Mouse (Mus musculus) midbrain, embryonic 11.5 days (tissue): Measurements from ENCODE around the gene Amd1. TPM values are rescaled to one million over a fixed set of nuclear protein-coding genes. Genes with fewer than 3 reads are reported as not detected.

Experiments used
- ATAC-seq: fragments of 200-750 bp; cut with Nextera tagmentation; 2 replicates; pipeline ENCODE4 v1.8.0; 2017; ENCODE audit warnings: moderate TSS enrichment, moderate library complexity; ENCODE audit not compliant: low FRiP score
- DNase-seq: peaks from one replicate; pipeline ENCODE4 v3.0.0; 2015; ENCODE audit warnings: low spot score; ENCODE audit errors: missing footprints
- H3K27ac ChIP-seq: fragments of 300-500 bp; sonication (generic); 2 replicates; pipeline ENCODE4 v1.5.1; 2014; ENCODE audit warnings: low read depth, low read length
- H3K27me3 ChIP-seq: fragments of 300-500 bp; sonication (generic); 2 replicates; pipeline ENCODE4 v1.6.1; 2014; ENCODE audit warnings: mild to moderate bottlenecking, low read length, moderate library complexity, mixed read lengths; ENCODE audit not compliant: control insufficient read depth, insufficient read depth
- H3K36me3 ChIP-seq: fragments of 300-500 bp; sonication (generic); 2 replicates; pipeline ENCODE4 v1.6.1; 2014; ENCODE audit warnings: mild to moderate bottlenecking, low read length, moderate library complexity, mixed read lengths; ENCODE audit not compliant: control insufficient read depth, insufficient read depth
- H3K4me1 ChIP-seq: fragments of 300-500 bp; sonication (generic); 2 replicates; pipeline ENCODE4 v1.6.1; 2014; ENCODE audit warnings: low read length; ENCODE audit not compliant: control insufficient read depth, insufficient read depth
- H3K4me2 ChIP-seq: fragments of 300-500 bp; sonication (generic); 2 replicates; pipeline ENCODE4 v1.6.1; 2014; ENCODE audit warnings: mild to moderate bottlenecking, moderate library complexity
- H3K4me3 ChIP-seq: fragments of 300-500 bp; sonication (generic); 2 replicates; pipeline ENCODE4 v1.5.1; 2014; ENCODE audit warnings: low read depth, low read length
- H3K9ac ChIP-seq: fragments of 300-500 bp; sonication (generic); 2 replicates; pipeline ENCODE4 v1.6.1; 2014; ENCODE audit warnings: low read length
- H3K9me3 ChIP-seq: fragments of 300-500 bp; sonication (generic); 2 replicates; pipeline ENCODE4 v1.6.1; 2016; ENCODE audit warnings: low read length; ENCODE audit not compliant: control insufficient read depth
- WGBS: fragments of 180-500 bp; shearing (Covaris S2); extraction: QIAGEN DNeasy Blood & Tissue Kit; methylation state at CpG from one replicate; pipeline ENCODE4 v1.1.7; 2014; 5-methylcytosine and 5-hydroxymethylcytosine counted together
- polyA plus RNA-seq: library from polyadenylated mRNA; unstranded; fragments of >200 nt; fragmentation: Nextera tagmentation; extraction: Ambion mirVana; gene quantifications from 2 replicates; pipeline ENCODE4 v1.2.1, GENCODE M21; 2014

Amd1 gene
- polyA plus RNA-seq, 1 experiment from 2014 or later: 104 TPM

DNA sequence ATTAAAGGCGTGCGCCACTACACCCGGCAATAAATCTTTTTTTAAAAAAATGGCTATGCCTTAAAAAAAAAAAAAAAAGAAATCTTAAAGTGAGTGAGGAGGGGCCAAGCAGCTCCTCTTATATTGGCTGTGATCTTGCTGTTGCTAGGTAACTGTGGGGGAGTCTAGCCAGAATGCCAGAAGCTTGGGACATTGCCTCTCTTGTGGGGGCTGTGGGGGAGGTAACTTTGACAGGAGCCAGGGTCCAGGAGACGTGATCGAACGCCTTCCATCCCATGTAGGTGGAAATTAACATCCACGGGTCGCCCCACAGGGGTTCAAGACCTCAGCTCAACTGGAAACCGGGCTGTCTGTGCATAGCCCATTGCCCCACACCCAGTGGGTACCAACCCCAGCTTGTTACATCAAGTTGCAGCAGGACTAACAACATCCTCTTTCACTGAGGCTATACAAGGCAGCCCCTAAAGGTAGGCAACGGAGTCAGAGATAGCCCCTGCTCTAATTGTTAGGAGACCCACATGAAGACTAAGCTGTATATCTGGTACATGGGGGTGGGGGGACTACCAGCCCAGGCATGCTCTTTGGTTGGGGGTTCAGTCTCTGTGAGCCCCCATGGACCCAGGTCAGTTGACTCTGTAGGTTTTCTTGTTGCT lies 17.7 kb downstream of the Amd1 start:
- H3K27me3 ChIP-seq: no peaks in the 10 kb centered on the region
- H3K36me3 ChIP-seq: no peaks in the 10 kb centered on the region; the same call in 1 of the 2 replicates
- no peak overlapping the region for H3K4me3 ChIP-seq
- H3K9ac ChIP-seq: no peak overlapping the region
- 0 out of 2 replicates have a peak, but pooled peaks have one; percentile 35 for ATAC-seq
- no peak overlapping the region for H3K27ac ChIP-seq
- H3K4me2 ChIP-seq: no peak overlapping the region
- no peak for DNase-seq
- 78% methylated on average over 10 of the region's 10 CpGs for WGBS
- no peaks in the 10 kb centered on the region for H3K9me3 ChIP-seq
- no peaks in the 10 kb centered on the region for H3K4me1 ChIP-seq

- DNase-seq (no peak), ATAC-seq (no peak)
- no peak overlapping the region for H3K9ac ChIP-seq
- H3K4me3 ChIP-seq: no peak overlapping the region
- no peaks in the 10 kb centered on the region for H3K27me3 ChIP-seq
- no peak overlapping the region for H3K27ac ChIP-seq
- no peaks in the 10 kb centered on the region for H3K36me3 ChIP-seq
- WGBS: 94% methylated on average over 9 of the region's 9 CpGs
- H3K9me3 ChIP-seq: no peaks in the 10 kb centered on the region
- no peak overlapping the region for H3K4me2 ChIP-seq
- H3K4me1 ChIP-seq: no peaks in the 10 kb centered on the region
Observed at GRCm38 (mm10) chr10:40283636-40284035, 18.4 kb downstream of the Amd1 start.

DNA sequence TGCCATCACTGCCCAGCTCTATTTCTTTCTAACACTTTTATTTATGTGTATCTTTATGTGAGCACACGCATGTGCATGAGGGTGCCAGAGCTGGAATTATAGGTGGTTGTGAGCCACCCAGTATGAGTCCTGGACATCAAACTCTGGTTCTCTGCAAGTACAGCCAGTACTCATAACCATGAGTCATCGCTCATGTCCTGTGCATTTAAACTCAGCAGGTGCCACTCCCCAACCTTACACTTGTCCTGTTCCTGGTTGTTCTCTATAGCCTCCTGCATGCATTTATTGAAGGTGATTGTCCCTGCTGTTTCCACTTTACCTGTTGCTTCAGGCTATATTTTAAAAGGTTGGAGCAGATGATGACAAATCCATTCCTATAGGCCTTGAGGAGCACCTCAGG lies 20.4 kb downstream of the Amd1 start:
- Histone ChIP-seq H3K27me3 (no peaks in the 10 kb centered on the region), H3K4me2 (no peak overlapping the region), H3K9me3 (no peaks in the 10 kb centered on the region), H3K4me3 (no peak overlapping the region), H3K9ac (no peak overlapping the region), H3K36me3 (no peaks in the 10 kb centered on the region), H3K4me1 (no peaks in the 10 kb centered on the region), H3K27ac (no peak overlapping the region)
- WGBS: 96% methylated on average over 2 of the region's 2 CpGs
- ATAC-seq (no peak), DNase-seq (no peak)

- DNase-seq (no peak), ATAC-seq (no peak)
- Histone ChIP-seq H3K27me3 (no peaks in the 10 kb centered on the region), H3K36me3 (no peaks in the 10 kb centered on the region), H3K9me3 (no peaks in the 10 kb centered on the region), H3K27ac (no peak overlapping the region), H3K9ac (no peak overlapping the region), H3K4me2 (no peak overlapping the region), H3K4me3 (no peak overlapping the region), H3K4me1 (no peaks in the 10 kb centered on the region)
- 79% methylated on average over 5 of the region's 5 CpGs for WGBS
Observed at GRCm38 (mm10) chr10:40278317-40278716, 23.7 kb downstream of the Amd1 start.

GRCm38 (mm10) chr10:40275991-40276390 lies 26.0 kb downstream of the Amd1 start:
- no peaks in the 10 kb centered on the region for H3K9me3 ChIP-seq
- no peaks in the 10 kb centered on the region for H3K4me1 ChIP-seq
- DNase-seq (no peak), ATAC-seq (no peak)
- no peak overlapping the region for H3K4me2 ChIP-seq
- H3K27me3 ChIP-seq: no peaks in the 10 kb centered on the region
- 86% methylated on average over 7 of the region's 7 CpGs for WGBS
- no peak overlapping the region for H3K4me3 ChIP-seq
- H3K36me3 ChIP-seq: no peaks in the 10 kb centered on the region
- H3K9ac ChIP-seq: no peak overlapping the region
- H3K27ac ChIP-seq: no peak overlapping the region

DNA sequence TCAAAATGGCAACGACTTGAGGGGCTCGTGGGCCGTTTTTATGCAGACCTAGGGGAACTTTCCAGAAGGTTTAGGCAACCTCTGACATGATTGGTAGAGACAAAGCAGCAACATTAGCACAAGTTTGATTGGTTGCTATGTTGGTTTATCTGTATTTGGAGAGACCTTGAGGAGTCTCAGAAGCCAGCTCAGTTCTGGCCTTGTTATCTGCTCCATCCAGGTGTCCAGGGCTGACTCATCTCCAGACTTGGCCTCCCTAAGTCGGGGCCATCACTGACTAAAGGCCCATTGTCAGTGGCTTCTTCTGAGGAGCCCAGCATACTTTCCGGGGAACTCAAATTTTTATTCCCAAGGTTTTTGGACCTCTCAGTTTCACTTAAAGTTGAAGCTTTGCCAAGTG lies 28.0 kb downstream of the Amd1 start:
- H3K9me3 ChIP-seq: no peaks in the 10 kb centered on the region
- H3K36me3 ChIP-seq: no peaks in the 10 kb centered on the region
- H3K9ac ChIP-seq: no peak overlapping the region
- no peak overlapping the region for H3K4me3 ChIP-seq
- no peaks in the 10 kb centered on the region for H3K4me1 ChIP-seq
- H3K27ac ChIP-seq: no peak overlapping the region
- 86% methylated on average over 5 of the region's 5 CpGs for WGBS
- no peak for DNase-seq
- no peaks in the 10 kb centered on the region for H3K27me3 ChIP-seq
- ATAC-seq: no peak
- no peak overlapping the region for H3K4me2 ChIP-seq

- no peaks in the 10 kb centered on the region for H3K9me3 ChIP-seq
- H3K27me3 ChIP-seq: no peaks in the 10 kb centered on the region
- no peaks in the 10 kb centered on the region for H3K36me3 ChIP-seq
- ATAC-seq (no peak), DNase-seq (no peak)
- no peak overlapping the region for H3K27ac ChIP-seq
- H3K4me3 ChIP-seq: no peak overlapping the region
- H3K4me1 ChIP-seq: no peaks in the 10 kb centered on the region
- H3K9ac ChIP-seq: no peak overlapping the region
- WGBS: 82% methylated on average over 3 of the region's 3 CpGs
- H3K4me2 ChIP-seq: no peak overlapping the region
Observed at GRCm38 (mm10) chr10:40271216-40271615, 30.8 kb downstream of the Amd1 start.

DNA sequence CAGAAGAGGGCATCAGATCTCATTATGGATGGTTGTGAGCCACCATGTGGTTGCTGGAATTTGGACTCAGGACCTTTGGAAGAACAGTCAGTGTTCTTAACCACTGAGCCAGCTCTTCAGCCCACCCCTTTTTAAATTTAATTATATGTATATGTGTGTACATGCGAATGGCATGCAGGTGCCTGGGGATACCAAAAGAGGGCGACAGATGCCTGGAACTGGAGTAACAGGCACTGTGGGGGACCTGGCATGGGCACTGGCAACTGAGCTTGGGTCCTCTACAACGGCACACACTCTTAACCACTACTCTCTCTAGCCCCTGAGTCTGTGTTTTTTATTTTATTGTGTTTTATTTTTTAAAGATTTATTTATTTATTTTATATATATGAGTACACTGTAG lies 37.1 kb downstream of the Amd1 start:
- Histone ChIP-seq H3K27me3 (no peaks in the 10 kb centered on the region), H3K4me2 (no peak overlapping the region), H3K4me3 (no peak overlapping the region), H3K27ac (no peak overlapping the region), H3K4me1 (no peaks in the 10 kb centered on the region), H3K9ac (no peak overlapping the region), H3K9me3 (no peaks in the 10 kb centered on the region), H3K36me3 (no peaks in the 10 kb centered on the region)
- ATAC-seq: no peak
- no peak for DNase-seq
- 80% methylated on average over 3 of the region's 3 CpGs for WGBS

- WGBS: 88% methylated on average over 4 of the region's 4 CpGs
- no peak for ATAC-seq
- no peaks in the 10 kb centered on the region for H3K4me1 ChIP-seq
Observed at GRCm38 (mm10) chr10:40263691-40264090, 38.3 kb downstream of the Amd1 start.

More at GRCm38 (mm10) chr10:40263691-40264090, 38.3 kb downstream of the Amd1 start:
- H3K36me3 ChIP-seq: no peaks in the 10 kb centered on the region
- H3K4me3 ChIP-seq: no peak overlapping the region
- no peak overlapping the region for H3K9ac ChIP-seq
- no peaks in the 10 kb centered on the region for H3K9me3 ChIP-seq
- no peak overlapping the region for H3K4me2 ChIP-seq
- DNase-seq: no peak
- no peak overlapping the region for H3K27ac ChIP-seq
- H3K27me3 ChIP-seq: no peaks in the 10 kb centered on the region
